Mouse (Mus musculus) liver, embryonic 11.5 days (tissue): ENCODE data around the gene Mtch1. TPM values are rescaled to one million over a fixed set of nuclear protein-coding genes. Genes with fewer than 3 reads are reported as not detected.
"Not testable (repeated sequence)": the region's sequence is repeated elsewhere in the genome, so short reads cannot be mapped to it uniquely, and the experiment has no call there.

ENCODE experiments used
- ATAC-seq: fragments of 200-750 bp; cut with Nextera tagmentation; replicated peaks from 2 replicates; pipeline ENCODE4 v1.8.0; 2017; ENCODE audit warnings: moderate number of reproducible peaks, mild to moderate bottlenecking, moderate TSS enrichment, moderate library complexity; ENCODE audit not compliant: low FRiP score
- DNase-seq: peaks from one replicate; pipeline ENCODE4 v3.0.0-alpha.2; 2017; ENCODE audit warnings: low spot score
- H3K27ac ChIP-seq: fragments of 300-500 bp; sonication (generic); 2 replicates; pipeline ENCODE4 v1.5.1; 2014; ENCODE audit warnings: mild to moderate bottlenecking, low read depth, low read length, control low read depth
- H3K27me3 ChIP-seq: fragments of 300-500 bp; sonication (generic); replicated peaks from 2 replicates; pipeline ENCODE4 v1.6.1; 2014; ENCODE audit warnings: low read length, mixed read lengths; ENCODE audit not compliant: control insufficient read depth, insufficient read depth
- H3K36me3 ChIP-seq: fragments of 300-500 bp; sonication (generic); 2 replicates; pipeline ENCODE4 v1.6.1; 2014; ENCODE audit warnings: mild to moderate bottlenecking, low read length, moderate library complexity, mixed read lengths; ENCODE audit not compliant: control insufficient read depth, insufficient read depth
- H3K4me1 ChIP-seq: fragments of 300-500 bp; sonication (generic); replicated peaks from 2 replicates; pipeline ENCODE4 v1.6.1; 2014; ENCODE audit warnings: low read length, mixed read lengths; ENCODE audit not compliant: control insufficient read depth, insufficient read depth
- H3K4me2 ChIP-seq: fragments of 300-500 bp; sonication (generic); 2 replicates; pipeline ENCODE4 v1.6.1; 2014; ENCODE audit warnings: mild to moderate bottlenecking, control low read depth, moderate library complexity
- H3K4me3 ChIP-seq: fragments of 300-500 bp; sonication (generic); 2 replicates; pipeline ENCODE4 v1.5.1; 2014; ENCODE audit warnings: low read depth, low read length, control low read depth
- H3K9ac ChIP-seq: fragments of 300-500 bp; sonication (generic); 2 replicates; pipeline ENCODE4 v1.6.1; 2014; ENCODE audit warnings: low read depth, low read length, control low read depth
- H3K9me3 ChIP-seq: fragments of 300-500 bp; sonication (generic); 2 replicates; pipeline ENCODE4 v1.6.1; 2016; ENCODE audit warnings: low read length, inconsistent platforms, mixed read lengths; ENCODE audit not compliant: control insufficient read depth
- WGBS: fragments of 180-500 bp; shearing (Covaris S2); extraction: QIAGEN DNeasy Blood & Tissue Kit; methylation state at CpG from one replicate; pipeline ENCODE4 v1.1.7; 2014; 5-methylcytosine and 5-hydroxymethylcytosine counted together
- polyA plus RNA-seq: library from polyadenylated mRNA; unstranded; fragments of >200 nt; fragmentation: Nextera tagmentation; extraction: Ambion mirVana; gene quantifications from 2 replicates; pipeline ENCODE4 v1.2.1, GENCODE M21; 2014

Gene Mtch1
- polyA plus RNA-seq, 1 experiment from 2014 or later, result 149 TPM

GRCm38 (mm10) chr17:29321765-29322602, 25.8 kb downstream of the Mtch1 start:
- WGBS, result 25% methylated on average over 41 of the region's 41 CpGs
- H3K4me2 ChIP-seq, result peak overlapping the region; percentile 45
- ATAC-seq (no peak), DNase-seq (no peak)
- peaks cover 24% of the 10 kb centered on the region for H3K4me1 ChIP-seq
- no peak overlapping the region for H3K9ac ChIP-seq
- peak overlapping the region; percentile 7; the same call in 1 of the 2 replicates for H3K4me3 ChIP-seq
- H3K27ac ChIP-seq, result no peak overlapping the region
- no peaks in the 10 kb centered on the region for H3K36me3 ChIP-seq
- H3K9me3 ChIP-seq, result no peaks in the 10 kb centered on the region
- H3K27me3 ChIP-seq, result peaks cover 43% of the 10 kb centered on the region

GRCm38 (mm10) chr17:29319881-29320639, 27.7 kb downstream of the Mtch1 start:
- no peak overlapping the region for H3K4me3 ChIP-seq

GRCm38 (mm10) chr17:29319476-29319875, 28.3 kb downstream of the Mtch1 start:
- no peak overlapping the region for H3K4me2 ChIP-seq
- no peak overlapping the region for H3K9ac ChIP-seq
- WGBS, result 73% methylated on average over 7 of the region's 7 CpGs
- ATAC-seq, result no peak
- peaks cover 33% of the 10 kb centered on the region for H3K27me3 ChIP-seq
- H3K4me1 ChIP-seq, result peaks cover 16% of the 10 kb centered on the region
- no peaks in the 10 kb centered on the region for H3K36me3 ChIP-seq
- H3K4me3 ChIP-seq, result no peak overlapping the region
- H3K27ac ChIP-seq, result no peak overlapping the region
- no peaks in the 10 kb centered on the region for H3K9me3 ChIP-seq
- no peak for DNase-seq

More at GRCm38 (mm10) chr17:29319881-29320639, 27.7 kb downstream of the Mtch1 start:
- Histone ChIP-seq H3K9ac (no peak overlapping the region), H3K9me3 (no peaks in the 10 kb centered on the region), H3K4me1 (peaks cover 16% of the 10 kb centered on the region), H3K27ac (no peak overlapping the region), H3K4me2 (no peak overlapping the region), H3K36me3 (no peaks in the 10 kb centered on the region), H3K27me3 (peaks cover 33% of the 10 kb centered on the region)
- DNase-seq (no peak), ATAC-seq (peak; percentile 31; the same call in 1 of the 2 replicates)
- 43% methylated on average over 8 of the region's 8 CpGs for WGBS

- no peak overlapping the region for H3K4me2 ChIP-seq
- no peaks in the 10 kb centered on the region for H3K9me3 ChIP-seq
- peaks cover 33% of the 10 kb centered on the region for H3K27me3 ChIP-seq
- no peak for DNase-seq
- no peaks in the 10 kb centered on the region for H3K36me3 ChIP-seq
- H3K4me1 ChIP-seq, result peaks cover 16% of the 10 kb centered on the region
- no peak for ATAC-seq
- H3K27ac ChIP-seq, result no peak overlapping the region
- H3K4me3 ChIP-seq, result no peak overlapping the region
- WGBS, result 45% methylated on average over 6 of the region's 6 CpGs
- no peak overlapping the region for H3K9ac ChIP-seq
Measured at GRCm38 (mm10) chr17:29318731-29319250, 28.9 kb downstream of the Mtch1 start.

- Histone ChIP-seq H3K27ac (peak within 1 kb of the TSS; percentile 51; the same call in 1 of the 2 replicates), H3K27me3 (peaks cover 27% of the 10 kb centered on the region), H3K4me1 (peaks cover 12% of the 10 kb centered on the region; the same call in 1 of the 2 replicates)
- H3K4me2 ChIP-seq, ATAC-seq, H3K9me3 ChIP-seq, DNase-seq, H3K9ac ChIP-seq, H3K4me3 ChIP-seq, H3K36me3 ChIP-seq: not testable (repeated sequence)
- 72% methylated on average over 3 of the region's 3 CpGs for WGBS
Measured at GRCm38 (mm10) chr17:29317380-29317779, 30.4 kb downstream of the Mtch1 start, which contains the start of gene Pi16. Pi16 (plus strand) TSS chr17:29317680.

- no peak for DNase-seq
- no peak for ATAC-seq
Measured at GRCm38 (mm10) chr17:29316891-29317290, 30.8 kb downstream of the Mtch1 start.

GRCm38 (mm10) chr17:29315672-29316465, 31.9 kb downstream of the Mtch1 start:
- Histone ChIP-seq H3K9ac (peak overlapping the region; percentile 5; the same call in 1 of the 2 replicates), H3K9me3 (no peaks in the 10 kb centered on the region), H3K4me1 (peaks cover 10% of the 10 kb centered on the region; the same call in 1 of the 2 replicates), H3K4me3 (no peak overlapping the region), H3K36me3 (no peaks in the 10 kb centered on the region), H3K27me3 (peaks cover 12% of the 10 kb centered on the region), H3K4me2 (no peak overlapping the region), H3K27ac (peak overlapping the region; percentile 51; the same call in 1 of the 2 replicates)
- no peak for DNase-seq
- ATAC-seq, result no peak
- 56% methylated on average over 9 of the region's 9 CpGs for WGBS

More at GRCm38 (mm10) chr17:29316891-29317290, 30.8 kb downstream of the Mtch1 start:
- no peak overlapping the region for H3K4me2 ChIP-seq
- H3K36me3 ChIP-seq, result no peaks in the 10 kb centered on the region
- H3K27ac ChIP-seq, result peak overlapping the region; percentile 51; the same call in 1 of the 2 replicates
- no peaks in the 10 kb centered on the region for H3K9me3 ChIP-seq
- H3K4me1 ChIP-seq, result peaks cover 10% of the 10 kb centered on the region; the same call in 1 of the 2 replicates
- H3K9ac ChIP-seq, result no peak overlapping the region
- 74% methylated on average over 3 of the region's 3 CpGs for WGBS
- H3K4me3 ChIP-seq, result no peak overlapping the region
- peaks cover 22% of the 10 kb centered on the region for H3K27me3 ChIP-seq

- Histone ChIP-seq H3K4me3 (no peak overlapping the region), H3K36me3 (no peaks in the 10 kb centered on the region), H3K9ac (no peak overlapping the region), H3K9me3 (no peaks in the 10 kb centered on the region), H3K27ac (no peak overlapping the region), H3K4me1 (no peaks in the 10 kb centered on the region), H3K27me3 (no peaks in the 10 kb centered on the region), H3K4me2 (no peak overlapping the region)
- ATAC-seq, result no peak
- DNase-seq, result no peak
Measured at GRCm38 (mm10) chr17:29313300-29313699, 34.4 kb downstream of the Mtch1 start.
